Mouse (Mus musculus): ENCODE measurements at regions not wholly inside any gene's neighbourhood (a gene's known extent, or its start where the extent isn't known, plus 50 kb on each side); places are given as distances from the start of the nearest gene placed in this dataset.

DNA sequence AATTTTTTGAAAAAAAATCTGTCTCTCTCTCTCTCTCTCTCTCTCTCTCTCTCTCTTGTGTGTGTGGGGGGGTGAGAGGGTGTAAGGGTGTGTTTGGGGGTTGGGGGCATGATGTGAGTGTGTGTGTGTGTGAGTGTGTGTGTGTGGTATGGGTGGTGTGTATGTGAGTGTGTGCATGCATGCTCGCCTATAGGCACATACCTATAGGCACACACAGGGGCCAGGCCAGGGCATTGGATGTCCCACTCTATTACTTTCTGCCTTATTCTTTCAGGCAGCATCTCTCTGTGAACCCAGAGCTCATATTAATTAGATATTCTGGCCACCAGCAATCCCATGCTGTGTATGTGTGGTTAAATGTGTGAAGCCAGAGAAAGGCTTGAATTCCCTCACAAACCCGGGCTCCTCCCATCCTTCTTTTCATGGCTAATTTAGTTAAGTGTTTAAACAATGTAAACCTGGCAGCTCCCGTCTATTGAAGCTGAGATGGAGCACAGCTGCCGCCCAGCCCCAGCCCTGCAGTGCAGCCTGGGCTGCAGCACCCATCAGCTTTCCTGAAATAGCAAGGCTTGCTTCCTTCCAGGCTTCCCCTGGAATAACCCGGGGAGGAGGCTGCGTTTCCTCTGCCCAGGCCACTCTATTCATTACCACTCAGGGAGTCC, 288.8 kb upstream of the Zfp637 start:
- TF ChIP-seq CTCF (conservative IDR thresholded peaks at IDR 0.05 in 1 of 2, IDR thresholded peaks at IDR 0.05 in 1 of 2; ENCODE audit: low read depth in 2 of 2, low read length in 2 of 2) (no peak), ZKSCAN1 (IDR thresholded peaks at IDR 0.05; ENCODE audit: borderline replicate concordance, low read depth, low read length) (no peak), POLR2A (IDR thresholded peaks at IDR 0.05; ENCODE audit: low read depth, low read length) (no peak), EP300 (IDR thresholded peaks at IDR 0.05; ENCODE audit: low read length) (no peak), MAFK (IDR thresholded peaks at IDR 0.05; ENCODE audit: insufficient replicate concordance, low read length) (no peak), NRF1 (IDR thresholded peaks at IDR 0.05; ENCODE audit: low read depth, low read length) (no peak), ZC3H11A (IDR thresholded peaks at IDR 0.05; ENCODE audit: low read depth, low read length) (no peak), UBTF (IDR thresholded peaks at IDR 0.05; ENCODE audit: low read depth, low read length) (no peak), MEF2A (IDR thresholded peaks at IDR 0.05; ENCODE audit: borderline replicate concordance, low read depth, low read length) (no peak), ETS1 (conservative IDR thresholded peaks at IDR 0.05; ENCODE audit: low read depth, low read length) (no peak), BHLHE40 (IDR thresholded peaks at IDR 0.05; ENCODE audit: low read depth, low read length) (no peak), ZNF384 (IDR thresholded peaks at IDR 0.05; ENCODE audit: low read depth, low read length) (no peak)
